Mouse (Mus musculus): ENCODE results near the gene Pcsk4.
"Not testable (repeated sequence)": the region's sequence is repeated elsewhere in the genome, so short reads cannot be mapped to it uniquely, and the experiment has no call there.

DNA sequence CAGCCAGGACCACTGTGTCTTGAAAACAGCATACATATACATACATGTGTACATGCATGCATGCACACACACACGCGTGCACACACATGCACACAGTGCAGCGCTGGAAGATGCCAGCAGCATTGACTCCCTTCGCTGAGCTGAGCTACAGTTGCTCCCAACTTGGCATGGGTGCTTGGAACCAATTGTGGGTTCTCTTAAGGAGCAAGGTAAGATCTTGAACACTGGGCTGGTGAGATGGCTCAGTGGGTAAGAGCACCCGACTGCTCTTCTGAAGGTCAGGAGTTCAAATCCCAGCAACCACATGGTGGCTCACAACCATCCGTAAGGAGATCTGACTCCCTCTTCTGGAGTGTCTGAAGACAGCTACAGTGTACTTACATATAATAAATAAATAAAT, 16.6 kb upstream of the Pcsk4 start:
- not testable (repeated sequence) for TF ChIP-seq CTCF (IDR thresholded peaks at IDR 0.05; ENCODE audit: low read depth); EP300 (optimal IDR thresholded peaks at IDR 0.05)
